Mouse (Mus musculus): ENCODE data around the gene Rrp36. TPM values are rescaled to one million over a fixed set of nuclear protein-coding genes. Genes with fewer than 3 reads are reported as not detected.
A peak's percentile ranks its signal among the peaks of the same experiment; 100 is the strongest.

The Rrp36 gene
- total RNA-seq, 1 experiment, result 57.0 TPM

DNA sequence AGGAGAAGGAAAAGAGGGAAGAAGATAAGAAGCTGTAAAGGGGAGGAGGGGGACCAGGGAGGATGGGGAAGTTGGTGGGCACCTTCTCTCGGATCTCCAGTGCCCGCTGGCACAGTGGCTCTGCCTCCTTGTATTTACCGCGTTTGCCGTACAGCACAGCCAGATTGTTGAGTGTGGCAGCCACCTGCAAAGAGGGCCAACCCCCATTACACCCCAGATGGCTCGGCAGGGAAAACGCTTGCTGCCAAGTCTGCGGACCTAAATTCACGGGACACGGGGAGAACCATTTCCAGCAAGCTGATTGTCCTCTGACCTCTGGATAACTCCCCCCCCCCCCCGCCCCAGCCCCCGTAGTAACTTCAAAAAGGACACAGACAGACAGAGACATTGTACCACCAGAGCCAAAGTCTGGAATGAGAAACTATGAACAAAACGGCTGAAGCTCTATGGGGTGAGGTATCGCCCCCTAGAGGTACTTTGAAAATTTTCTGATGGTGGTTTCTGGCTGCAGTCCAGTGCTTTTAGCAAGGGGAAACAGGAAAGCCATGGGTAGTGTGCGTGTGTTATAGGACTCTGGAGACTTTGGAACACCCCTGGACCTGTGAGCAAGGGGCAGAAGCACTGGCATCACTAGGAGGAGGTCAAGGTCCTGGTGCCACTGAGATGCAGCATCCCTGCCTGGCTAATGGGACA is 37.2 kb downstream of the Rrp36 start:
- peaks cover 2% of the 10 kb centered on the region; the same call in 1 of the 2 replicates for H3K36me3 ChIP-seq (ENCODE audit: control insufficient read depth, insufficient read depth, low read length, poor library complexity, severe bottlenecking)
- no peaks in the 10 kb centered on the region for H3K9me3 ChIP-seq (ENCODE audit: control insufficient read depth, insufficient read depth, low read depth, low read length)
- no peak overlapping the region for H3K4me3 ChIP-seq (ENCODE audit: insufficient read depth in 1 of 2, low read depth in 1 of 2, low read length in 2 of 2, poor library complexity in 1 of 2, severe bottlenecking in 1 of 2)
- in situ Hi-C loops (cut with MboI; ENCODE audit: low sequenced_read_pairs in 2 of 2, unreplicated experiment in 2 of 2), result no loop called here
- no peak for DNase-seq (ENCODE audit: low read depth, low spot score)
- peak overlapping the region; percentile 41; the same call in 1 of the 2 replicates for H3K27ac ChIP-seq (ENCODE audit: insufficient read depth, low read depth, low read length, poor library complexity, severe bottlenecking)
- peaks cover 0 to 25% of the 10 kb centered on the region in 2 experiments; a peak in 2 of 4 replicates for H3K4me1 ChIP-seq (ENCODE audit: control insufficient read depth in 2 of 2, insufficient read depth in 2 of 2, low read length in 2 of 2, poor library complexity in 1 of 2)
- TF ChIP-seq ZC3H11A (IDR thresholded peaks at IDR 0.05; ENCODE audit: borderline replicate concordance, low read depth, low read length) (no peak), ZNF384 (IDR thresholded peaks at IDR 0.05; ENCODE audit: low read depth, low read length) (no peak), HCFC1 (IDR thresholded peaks at IDR 0.05; ENCODE audit: borderline replicate concordance, insufficient read depth, low read length) (no peak), MAFK (IDR thresholded peaks at IDR 0.05; ENCODE audit: insufficient read depth, low read depth, low read length) (no peak), CHD2 (IDR thresholded peaks at IDR 0.05; ENCODE audit: low read depth, low read length) (no peak)
- H3K9ac ChIP-seq (ENCODE audit: insufficient read depth, low read depth, low read length, poor library complexity, severe bottlenecking), result no peak overlapping the region

DNA sequence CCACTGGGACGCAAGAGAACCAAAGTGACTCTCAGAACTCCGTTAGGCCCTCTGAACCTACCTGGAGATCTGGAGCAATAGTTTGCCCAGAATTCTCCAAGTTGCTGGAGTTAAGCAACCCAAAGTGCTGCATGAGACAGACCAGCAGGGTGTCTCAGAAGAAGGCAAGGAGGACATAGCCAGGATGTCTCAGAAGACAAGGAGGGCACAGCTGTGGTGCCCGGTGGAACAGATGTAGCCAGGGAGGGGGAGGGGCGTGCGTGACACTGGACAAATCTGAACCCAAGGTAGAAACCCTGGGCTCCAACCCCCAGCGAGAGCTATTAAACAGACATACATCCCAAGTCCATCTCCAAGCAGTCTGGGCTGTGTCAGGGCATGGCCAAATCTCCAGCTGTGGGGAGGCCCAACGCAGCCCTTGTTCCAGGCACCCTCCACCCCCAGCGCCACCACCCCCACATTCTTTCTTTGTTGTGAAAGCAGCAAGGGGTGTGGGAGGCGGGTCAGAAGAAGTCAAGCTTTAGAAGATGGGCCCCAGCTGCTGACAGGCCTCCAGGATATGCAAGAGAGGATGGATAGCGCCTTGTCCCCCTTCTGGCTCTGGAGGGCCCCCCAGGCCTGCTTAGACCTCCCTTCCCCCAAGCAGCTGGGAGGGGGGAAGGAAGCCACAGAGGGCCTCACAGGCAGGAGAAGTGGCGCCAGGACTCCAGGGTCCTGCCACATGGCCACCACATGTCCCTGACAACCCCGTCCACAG is 44.3 kb downstream of the Rrp36 start:
- peak overlapping the region; percentile 93 for H3K27ac ChIP-seq (ENCODE audit: insufficient read depth, low read depth, low read length, poor library complexity, severe bottlenecking)
- peak overlapping the region; percentile 53 to 77 for H3K4me3 ChIP-seq (ENCODE audit: insufficient read depth in 1 of 2, low read depth in 1 of 2, low read length in 2 of 2, poor library complexity in 1 of 2, severe bottlenecking in 1 of 2)
- TF ChIP-seq ZC3H11A (IDR thresholded peaks at IDR 0.05; ENCODE audit: borderline replicate concordance, low read depth, low read length), result no peak
- TF ChIP-seq HCFC1 (IDR thresholded peaks at IDR 0.05; ENCODE audit: borderline replicate concordance, insufficient read depth, low read length), result peak; percentile 16; the same call in 1 of the 2 replicates
- no peaks in the 10 kb centered on the region for H3K9me3 ChIP-seq (ENCODE audit: control insufficient read depth, insufficient read depth, low read depth, low read length)
- peak overlapping the region; percentile 49 for H3K9ac ChIP-seq (ENCODE audit: insufficient read depth, low read depth, low read length, poor library complexity, severe bottlenecking)
- H3K36me3 ChIP-seq (ENCODE audit: control insufficient read depth, insufficient read depth, low read length, poor library complexity, severe bottlenecking), result peaks cover 5% of the 10 kb centered on the region; the same call in 1 of the 2 replicates
- in situ Hi-C loops (cut with MboI; ENCODE audit: low sequenced_read_pairs in 2 of 2, unreplicated experiment in 2 of 2), result no loop called here
- peaks cover 10 to 41% of the 10 kb centered on the region in 2 experiments for H3K4me1 ChIP-seq (ENCODE audit: control insufficient read depth in 2 of 2, insufficient read depth in 2 of 2, low read length in 2 of 2, poor library complexity in 1 of 2)
- DNase-seq (ENCODE audit: low read depth, low spot score), result peak; percentile 54

DNA sequence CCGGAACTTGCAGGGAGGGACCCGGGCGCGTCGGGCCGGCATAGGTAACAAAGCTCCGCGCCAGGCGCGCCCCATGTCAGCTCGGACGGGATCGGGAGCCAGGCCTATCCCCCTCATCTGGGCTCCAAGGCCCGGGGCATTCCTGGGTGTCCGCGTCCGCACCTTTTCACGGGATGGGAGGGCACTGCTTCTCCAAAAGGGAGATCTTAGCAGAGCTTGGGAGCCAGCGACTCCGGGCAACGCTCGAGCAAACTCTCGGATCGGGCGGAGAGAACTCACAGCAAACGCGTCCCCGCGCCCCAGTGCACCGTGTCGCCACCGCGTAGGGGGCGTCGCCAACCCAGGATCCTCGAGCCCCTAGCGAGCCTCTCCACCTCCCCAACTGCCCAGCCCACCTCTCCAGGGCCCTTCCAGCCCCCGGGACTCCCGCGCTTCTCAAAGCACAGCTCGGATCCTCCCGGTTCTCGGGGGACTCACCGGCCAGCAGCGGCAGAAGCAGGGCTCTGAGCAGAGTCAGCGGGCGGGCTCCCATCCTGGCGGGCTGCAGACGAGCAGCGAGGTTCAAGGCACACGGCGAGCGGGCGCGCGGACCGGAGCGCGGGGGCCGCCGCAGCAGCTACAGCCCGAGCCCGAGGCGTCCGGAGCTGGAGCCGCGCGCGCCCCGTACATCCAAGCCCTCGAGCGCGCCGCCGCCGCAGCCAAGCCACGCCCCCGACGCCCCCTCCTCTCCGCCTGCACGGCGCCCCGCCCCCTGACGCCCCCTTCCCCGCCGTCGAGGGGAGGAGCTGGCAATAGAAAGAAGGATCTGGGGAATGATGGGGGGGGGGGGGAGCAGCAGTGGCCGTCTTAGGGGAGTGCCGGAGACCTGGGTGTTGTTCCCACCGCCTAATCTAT is 45.1 kb downstream of the Rrp36 start, which contains the start of gene Ptk7:
TSS of gene Ptk7 (minus strand) at position 714 of the 894 bp plus-strand sequence.
- Histone ChIP-seq H3K4me1 (ENCODE audit: control insufficient read depth in 2 of 2, insufficient read depth in 2 of 2, low read length in 2 of 2, poor library complexity in 1 of 2) (peaks cover 11 to 45% of the 10 kb centered on the region in 2 experiments), H3K9me3 (ENCODE audit: control insufficient read depth, insufficient read depth, low read depth, low read length) (no peaks in the 10 kb centered on the region), H3K36me3 (ENCODE audit: control insufficient read depth, insufficient read depth, low read length, poor library complexity, severe bottlenecking) (peaks cover 5% of the 10 kb centered on the region; the same call in 1 of the 2 replicates), H3K4me3 (ENCODE audit: insufficient read depth in 1 of 2, low read depth in 1 of 2, low read length in 2 of 2, poor library complexity in 1 of 2, severe bottlenecking in 1 of 2) (peak within 1 kb of the TSS; percentile 77 to 95), H3K27ac (ENCODE audit: insufficient read depth, low read depth, low read length, poor library complexity, severe bottlenecking) (peak within 1 kb of the TSS; percentile 93), H3K9ac (ENCODE audit: insufficient read depth, low read depth, low read length, poor library complexity, severe bottlenecking) (peak within 1 kb of the TSS; percentile 91)
- TF ChIP-seq ZC3H11A (IDR thresholded peaks at IDR 0.05; ENCODE audit: borderline replicate concordance, low read depth, low read length) (no peak), HCFC1 (IDR thresholded peaks at IDR 0.05; ENCODE audit: borderline replicate concordance, insufficient read depth, low read length) (no peak), MAFK (IDR thresholded peaks at IDR 0.05; ENCODE audit: insufficient read depth, low read depth, low read length) (no peak), CHD2 (IDR thresholded peaks at IDR 0.05; ENCODE audit: low read depth, low read length) (no peak), ZNF384 (IDR thresholded peaks at IDR 0.05; ENCODE audit: low read depth, low read length) (no peak)
- in situ Hi-C loops (cut with MboI; ENCODE audit: low sequenced_read_pairs in 2 of 2, unreplicated experiment in 2 of 2), result no loop called here
- DNase-seq (ENCODE audit: low read depth, low spot score), result peak; percentile 72

DNA sequence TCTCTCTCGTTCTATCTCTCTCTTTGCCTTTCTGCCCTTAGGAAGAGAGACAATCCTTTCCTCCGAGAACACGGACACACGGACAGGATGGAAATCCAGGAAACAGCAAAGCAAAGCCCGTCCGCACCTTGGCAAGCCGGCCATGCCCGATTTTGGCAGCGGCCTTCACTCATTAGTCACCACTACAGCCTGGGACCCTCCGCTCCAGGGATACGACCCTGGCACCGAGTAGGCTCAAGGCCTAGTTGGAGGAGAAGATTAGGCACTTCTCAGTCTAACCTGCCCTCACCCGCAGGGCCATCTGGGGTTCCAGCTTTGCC is 45.7 kb downstream of the Rrp36 start:
- H3K4me3 ChIP-seq (ENCODE audit: insufficient read depth in 1 of 2, low read depth in 1 of 2, low read length in 2 of 2, poor library complexity in 1 of 2, severe bottlenecking in 1 of 2), result peak overlapping the region; percentile 77 to 95
- peaks cover 5% of the 10 kb centered on the region; the same call in 1 of the 2 replicates for H3K36me3 ChIP-seq (ENCODE audit: control insufficient read depth, insufficient read depth, low read length, poor library complexity, severe bottlenecking)
- TF ChIP-seq HCFC1 (IDR thresholded peaks at IDR 0.05; ENCODE audit: borderline replicate concordance, insufficient read depth, low read length) (no peak), ZNF384 (IDR thresholded peaks at IDR 0.05; ENCODE audit: low read depth, low read length) (no peak), ZC3H11A (IDR thresholded peaks at IDR 0.05; ENCODE audit: borderline replicate concordance, low read depth, low read length) (no peak), CHD2 (IDR thresholded peaks at IDR 0.05; ENCODE audit: low read depth, low read length) (no peak), MAFK (IDR thresholded peaks at IDR 0.05; ENCODE audit: insufficient read depth, low read depth, low read length) (no peak)
- H3K4me1 ChIP-seq (ENCODE audit: control insufficient read depth in 2 of 2, insufficient read depth in 2 of 2, low read length in 2 of 2, poor library complexity in 1 of 2), result peaks cover 14 to 47% of the 10 kb centered on the region in 2 experiments
- no peak overlapping the region for H3K27ac ChIP-seq (ENCODE audit: insufficient read depth, low read depth, low read length, poor library complexity, severe bottlenecking)
- DNase-seq (ENCODE audit: low read depth, low spot score), result no peak
- peak overlapping the region; percentile 91 for H3K9ac ChIP-seq (ENCODE audit: insufficient read depth, low read depth, low read length, poor library complexity, severe bottlenecking)
- H3K9me3 ChIP-seq (ENCODE audit: control insufficient read depth, insufficient read depth, low read depth, low read length), result no peaks in the 10 kb centered on the region
- in situ Hi-C loops (cut with MboI; ENCODE audit: low sequenced_read_pairs in 2 of 2, unreplicated experiment in 2 of 2), result no loop called here

Measured in ES-E14 (cell line).